Mouse (Mus musculus) embryo, embryonic 11.5 days (tissue): Measurements from ENCODE around the gene Bcl9l.
"Not testable (repeated sequence)": the region's sequence is repeated elsewhere in the genome, so short reads cannot be mapped to it uniquely, and the experiment has no call there.

Experiments
- DNase-seq: peaks from one replicate; pipeline ENCODE4 v3.0.0-alpha.2; 2012; ENCODE audit warnings: low read depth, low spot score

Bcl9l gene

GRCm38 (mm10) chr9:44482552-44482951 lies at the start of gene Bcl9l:
TSS of gene Bcl9l (plus strand) at chr9:44482825.
- DNase-seq, result peak; percentile 87

DNA sequence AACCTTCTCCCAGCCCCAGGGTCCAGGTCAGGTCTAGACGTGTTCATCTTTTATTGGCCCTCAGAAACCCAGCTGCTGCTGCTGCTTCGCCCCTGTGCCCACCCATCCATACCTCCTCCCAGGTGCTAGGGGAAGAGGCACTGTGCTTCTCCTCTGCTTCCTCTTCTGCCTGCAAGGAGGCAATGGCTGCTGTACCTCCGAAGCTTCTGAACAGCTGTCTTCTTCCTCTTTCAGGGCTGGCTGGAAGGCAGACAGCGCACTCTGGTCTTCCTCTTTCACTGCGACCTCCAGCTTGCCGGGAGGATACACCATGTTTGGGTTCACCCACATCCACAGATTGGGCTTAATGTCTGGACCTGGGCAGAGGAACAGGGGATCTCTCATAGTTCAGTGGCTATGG lies 46.9 kb upstream of the Bcl9l start:
- DNase-seq, result no peak

DNA sequence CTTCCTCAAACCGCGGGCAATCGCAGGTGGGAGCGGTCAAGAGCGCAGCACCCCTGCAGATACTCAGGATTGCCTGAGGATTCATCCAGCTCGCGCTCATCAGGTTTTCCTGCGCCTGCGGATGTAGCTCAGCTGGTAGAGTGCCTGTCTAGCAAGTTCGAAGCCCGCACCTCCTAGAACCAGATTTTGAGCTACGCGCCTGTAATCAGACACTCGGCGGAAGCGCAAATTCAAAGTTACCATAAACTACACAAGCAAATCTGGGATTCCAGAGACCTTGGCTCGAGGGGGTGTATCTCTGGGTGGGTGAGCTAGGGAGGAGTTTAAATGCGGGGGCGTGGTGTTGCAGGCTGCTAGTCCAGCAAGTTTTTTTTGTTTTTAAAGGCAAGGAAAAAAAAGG lies 41.7 kb upstream of the Bcl9l start, which contains the start of gene Foxr1:
Gene Foxr1, minus strand, starts transcription at position 176 of the 400 bp plus-strand sequence.
- no peak for DNase-seq

DNA sequence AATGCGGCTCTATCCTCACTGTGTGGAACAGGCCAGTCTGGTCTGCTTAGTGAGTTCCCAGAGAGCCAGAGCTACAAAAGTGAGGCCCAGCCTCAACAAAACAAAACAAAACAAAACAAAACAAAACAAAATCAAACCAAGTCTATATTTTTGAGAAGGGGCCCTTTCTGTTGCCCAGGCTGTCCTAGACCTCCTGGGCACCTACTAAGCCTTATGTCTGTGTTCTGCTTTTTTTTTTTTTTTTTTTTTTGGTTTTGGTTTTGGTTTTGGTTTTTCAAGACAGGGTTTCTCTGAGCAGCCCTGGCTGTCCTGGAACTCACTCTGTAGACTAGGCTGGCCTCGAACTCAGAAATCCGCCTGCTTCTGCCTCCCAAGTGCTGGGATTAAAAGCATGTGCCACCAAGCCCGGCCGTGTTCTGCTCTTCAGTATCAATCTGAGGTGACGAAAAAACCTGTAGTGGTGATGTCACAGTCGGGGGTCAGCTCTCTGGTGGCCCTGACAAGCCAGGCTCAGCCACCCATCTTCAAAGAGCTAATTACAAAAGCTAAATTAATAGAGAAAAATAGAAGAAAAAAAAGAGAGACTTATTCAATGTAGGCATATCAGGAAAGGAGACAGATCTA lies 38.1 kb upstream of the Bcl9l start:
- DNase-seq, result not testable (repeated sequence)

GRCm38 (mm10) chr9:44450387-44450786 lies 32.2 kb upstream of the Bcl9l start:
- no peak for DNase-seq

DNA sequence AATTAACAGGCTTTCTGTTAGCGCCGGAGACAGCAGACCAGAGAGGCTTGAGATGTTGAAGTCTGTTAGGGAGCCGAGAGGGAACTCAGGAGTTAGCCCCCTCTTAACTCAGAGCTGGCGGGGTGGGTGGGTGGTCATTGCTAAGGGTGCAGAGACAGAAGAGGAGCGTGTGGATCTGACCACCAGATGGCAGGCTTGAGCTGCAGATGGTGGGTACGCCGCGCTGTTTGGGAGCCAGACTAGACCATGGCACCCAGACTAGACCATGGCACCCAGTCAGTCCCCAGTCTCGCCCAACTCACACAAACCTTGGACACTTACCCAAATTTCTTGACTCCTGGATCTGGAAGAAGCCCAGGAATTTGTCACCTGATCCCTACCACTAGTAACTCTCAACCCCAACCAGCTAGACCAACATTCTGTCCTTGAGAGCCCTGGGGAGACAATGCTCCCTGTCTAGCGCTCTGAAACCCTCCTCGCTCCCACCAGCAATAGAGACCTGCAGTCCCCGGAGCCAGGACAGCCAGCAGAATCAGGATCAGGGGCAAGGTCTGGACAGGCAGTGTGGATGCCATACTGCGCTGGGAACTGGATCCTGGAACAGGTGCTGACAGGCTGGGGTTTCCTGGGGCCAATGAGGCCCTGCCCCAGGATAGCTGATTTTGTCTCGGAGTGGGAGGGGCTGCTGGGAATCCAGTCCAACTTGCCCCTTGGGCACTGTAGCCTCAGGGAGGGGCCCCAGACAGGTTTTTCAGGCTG lies 28.3 kb upstream of the Bcl9l start:
- peak; percentile 76 for DNase-seq

GRCm38 (mm10) chr9:44454891-44455220 lies 27.8 kb upstream of the Bcl9l start, which contains the start of gene Upk2:
TSS of gene Upk2 (minus strand) at chr9:44454976.
- DNase-seq, result no peak

- peak; percentile 77 for DNase-seq
Measured at GRCm38 (mm10) chr9:44457035-44457742, 25.4 kb upstream of the Bcl9l start.

DNA sequence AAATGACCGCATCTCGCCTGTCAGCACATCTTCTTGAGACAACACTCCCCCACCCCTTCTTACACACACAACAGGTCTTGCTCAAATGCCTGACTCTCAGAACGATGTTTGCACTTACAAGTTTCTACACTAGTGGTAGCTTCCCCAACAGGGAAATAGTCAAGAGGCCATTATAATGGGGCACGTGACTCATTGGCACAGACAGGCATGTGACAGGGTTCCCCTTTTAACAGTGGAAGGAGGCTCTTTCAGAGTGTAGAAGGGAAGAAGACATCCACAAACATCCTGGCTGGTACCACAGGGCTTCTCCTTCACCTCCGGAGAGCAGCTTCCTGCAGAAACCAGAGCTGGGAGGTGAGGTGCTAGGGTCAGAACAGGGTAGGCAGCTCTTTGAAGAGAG lies 20.7 kb upstream of the Bcl9l start:
- DNase-seq, result no peak

GRCm38 (mm10) chr9:44468224-44468623 lies 14.4 kb upstream of the Bcl9l start:
- DNase-seq, result no peak

- no peak for DNase-seq
Measured at GRCm38 (mm10) chr9:44468800-44469199, 13.8 kb upstream of the Bcl9l start.

GRCm38 (mm10) chr9:44473184-44473583 lies 9.4 kb upstream of the Bcl9l start:
- DNase-seq, result no peak

- no peak for DNase-seq
Measured at GRCm38 (mm10) chr9:44474327-44474726, 8.3 kb upstream of the Bcl9l start.

GRCm38 (mm10) chr9:44475936-44476335 lies 6.7 kb upstream of the Bcl9l start:
- no peak for DNase-seq

- DNase-seq, result peak; percentile 56
Measured at GRCm38 (mm10) chr9:44477339-44478228, 5.0 kb upstream of the Bcl9l start.

DNA sequence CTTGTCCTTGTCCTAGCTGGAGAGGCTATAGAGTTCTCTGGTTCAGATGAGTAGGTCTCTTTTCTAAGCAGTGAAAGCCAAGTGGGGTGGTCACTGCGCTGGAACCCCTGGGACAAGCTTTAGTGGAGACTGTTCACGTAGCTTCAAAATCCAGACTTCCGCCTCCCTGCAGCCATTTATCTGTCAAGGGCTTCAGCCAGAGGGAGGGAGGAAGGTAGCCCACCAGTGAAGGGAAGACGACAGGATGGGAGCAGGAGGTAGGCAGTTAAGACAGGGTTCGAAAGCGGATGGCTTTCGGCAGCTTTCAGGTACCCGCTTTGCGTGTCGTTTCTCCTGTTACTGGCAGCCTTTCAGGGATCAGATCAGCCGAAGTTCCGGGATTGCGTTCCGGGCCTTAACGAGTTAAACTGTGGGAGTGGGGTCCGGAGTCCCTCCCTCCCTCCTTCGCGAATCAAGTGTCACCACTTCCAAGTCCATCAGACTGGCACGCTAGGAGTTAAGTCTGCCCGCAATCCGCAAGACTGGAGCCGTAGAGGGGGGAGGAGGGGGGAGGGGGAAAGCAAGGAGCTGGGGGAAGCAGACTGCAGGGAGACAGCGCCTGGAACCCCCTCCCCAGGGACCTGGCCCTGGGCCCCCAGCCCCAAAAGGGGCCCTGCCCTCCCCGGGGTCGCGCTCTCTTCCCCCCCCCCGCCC lies 4.2 kb upstream of the Bcl9l start:
- DNase-seq, result peak; percentile 87

DNA sequence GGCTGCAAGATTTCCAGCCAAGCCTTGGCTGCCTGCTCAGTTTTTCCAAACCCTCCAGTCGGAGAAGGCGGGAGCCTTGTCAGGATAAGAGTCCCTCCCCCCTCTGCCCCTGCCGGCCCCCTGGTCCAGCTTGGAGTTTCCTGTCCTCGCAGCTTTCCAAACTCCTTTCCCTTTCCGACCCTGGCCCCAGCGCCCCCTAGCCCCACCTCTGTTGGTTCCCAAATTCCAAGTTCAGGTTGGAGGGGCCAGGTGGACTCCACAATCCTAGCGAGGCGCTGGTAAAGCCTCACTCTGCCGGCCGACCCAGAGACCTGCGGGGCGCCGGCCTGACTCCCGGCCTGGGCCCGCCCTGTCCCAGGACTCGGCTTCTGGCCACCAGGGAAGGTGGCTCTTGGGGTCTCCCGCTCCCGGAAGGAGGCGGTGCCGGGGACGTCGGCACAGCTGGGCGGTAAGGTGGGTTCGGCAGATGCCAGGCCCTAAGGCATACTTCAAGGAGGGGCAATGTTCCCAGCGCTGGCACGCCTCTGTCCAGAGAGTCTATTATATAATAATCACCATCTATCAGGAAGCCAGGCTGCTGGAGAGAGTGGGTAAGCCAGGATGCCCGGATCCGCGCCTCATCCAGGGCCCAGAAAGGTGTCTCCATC lies 3.5 kb upstream of the Bcl9l start:
- peak; percentile 82 for DNase-seq

GRCm38 (mm10) chr9:44479628-44480428 lies 2.8 kb upstream of the Bcl9l start:
- peak; percentile 75 for DNase-seq

DNA sequence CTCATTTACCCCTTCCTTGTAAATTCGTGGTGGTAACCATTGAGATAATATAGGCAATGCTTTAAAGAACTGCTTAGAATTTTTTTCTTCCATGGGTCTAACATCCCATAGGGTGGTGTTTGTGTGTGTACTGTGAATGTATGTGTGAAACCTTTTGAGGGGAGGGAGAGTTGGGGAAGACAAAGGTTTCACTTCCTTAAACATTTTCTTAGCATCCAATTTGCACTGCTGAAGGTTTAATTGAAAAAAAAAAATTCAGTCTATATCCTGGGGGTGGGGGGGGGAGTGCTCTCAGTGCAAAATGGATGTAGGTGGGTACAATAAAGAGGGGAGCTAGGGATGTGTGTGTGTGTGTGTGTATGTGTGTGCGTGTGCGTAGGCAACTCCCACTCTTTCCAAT lies 513 bp upstream of the Bcl9l start:
- DNase-seq, result no peak
